Mouse (Mus musculus) kidney, embryonic 16.5 days (tissue): ENCODE measurements at regions not wholly inside any gene's neighbourhood (a gene's known extent, or its start where the extent isn't known, plus 50 kb on each side); places are given as distances from the start of the nearest gene placed in this dataset.

ENCODE experiments used
- ATAC-seq: fragments of 200-750 bp; cut with Nextera tagmentation; 2 replicates; pipeline ENCODE4 v1.8.0; 2017; ENCODE audit warnings: moderate TSS enrichment; ENCODE audit not compliant: low FRiP score, low TSS enrichment
- H3K27ac ChIP-seq: fragments of 300-500 bp; sonication (generic); 2 replicates; pipeline ENCODE4 v1.5.1; 2014; ENCODE audit warnings: low read length
- H3K27me3 ChIP-seq: fragments of 300-500 bp; sonication (generic); 2 replicates; pipeline ENCODE4 v1.6.1; 2014; ENCODE audit warnings: low read length, control low read depth, mixed read lengths; ENCODE audit not compliant: insufficient read depth
- H3K36me3 ChIP-seq: fragments of 300-500 bp; sonication (generic); 2 replicates; pipeline ENCODE4 v1.6.1; 2014; ENCODE audit warnings: low read length, control low read depth, mixed read lengths; ENCODE audit not compliant: insufficient read depth
- H3K4me1 ChIP-seq: fragments of 300-500 bp; sonication (generic); 2 replicates; pipeline ENCODE4 v1.6.1; 2014; ENCODE audit warnings: low read length, control low read depth, mixed read lengths; ENCODE audit not compliant: insufficient read depth
- H3K4me2 ChIP-seq: fragments of 300-500 bp; sonication (generic); replicated peaks from 2 replicates; pipeline ENCODE4 v1.6.1; 2014; ENCODE audit warnings: low read depth, low read length
- H3K4me3 ChIP-seq: fragments of 300-500 bp; sonication (generic); 2 replicates; pipeline ENCODE4 v1.5.1; 2014; ENCODE audit warnings: mild to moderate bottlenecking, low read length
- H3K9ac ChIP-seq: fragments of 300-500 bp; sonication (generic); replicated peaks from 2 replicates; pipeline ENCODE4 v1.6.1; 2014; ENCODE audit warnings: low read length
- H3K9me3 ChIP-seq: fragments of 300-500 bp; sonication (generic); 2 replicates; pipeline ENCODE4 v1.6.1; 2016; ENCODE audit warnings: low read length, control low read depth
- WGBS: fragments of 180-500 bp; shearing (Covaris S2); extraction: QIAGEN DNeasy Blood & Tissue Kit; methylation state at CpG from one replicate; pipeline ENCODE4 v1.1.7; 2014; 5-methylcytosine and 5-hydroxymethylcytosine counted together

DNA sequence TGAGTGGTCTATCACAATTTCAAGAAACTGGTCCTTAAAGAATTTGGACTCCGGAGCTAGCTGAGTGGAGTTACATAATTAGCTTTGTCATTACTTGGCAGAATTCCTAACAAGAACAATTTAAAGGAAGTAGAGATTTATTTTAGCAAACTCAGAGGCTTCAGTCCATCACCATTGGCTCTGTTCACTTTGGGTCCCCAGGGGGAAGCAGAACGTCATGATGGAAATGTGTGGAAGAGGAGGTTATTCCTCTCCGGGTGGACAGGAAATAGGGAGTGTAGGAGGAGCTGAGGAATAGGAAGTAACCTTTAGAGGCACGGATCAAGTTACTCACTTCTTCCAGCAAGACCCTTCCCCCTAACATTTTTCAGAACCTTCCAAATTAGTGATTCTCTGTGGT lies 83.3 kb upstream of the Serpine2 start:
- no peaks in the 10 kb centered on the region for H3K27me3 ChIP-seq
- 58% methylated on average over 4 of the region's 4 CpGs for WGBS
- no peak overlapping the region for H3K27ac ChIP-seq
- no peaks in the 10 kb centered on the region for H3K36me3 ChIP-seq
- H3K4me1 ChIP-seq: no peaks in the 10 kb centered on the region
- peaks cover 6% of the 10 kb centered on the region for H3K9me3 ChIP-seq
- H3K4me3 ChIP-seq: no peak overlapping the region
- no peak for ATAC-seq
- H3K4me2 ChIP-seq: no peak overlapping the region
- H3K9ac ChIP-seq: no peak overlapping the region

DNA sequence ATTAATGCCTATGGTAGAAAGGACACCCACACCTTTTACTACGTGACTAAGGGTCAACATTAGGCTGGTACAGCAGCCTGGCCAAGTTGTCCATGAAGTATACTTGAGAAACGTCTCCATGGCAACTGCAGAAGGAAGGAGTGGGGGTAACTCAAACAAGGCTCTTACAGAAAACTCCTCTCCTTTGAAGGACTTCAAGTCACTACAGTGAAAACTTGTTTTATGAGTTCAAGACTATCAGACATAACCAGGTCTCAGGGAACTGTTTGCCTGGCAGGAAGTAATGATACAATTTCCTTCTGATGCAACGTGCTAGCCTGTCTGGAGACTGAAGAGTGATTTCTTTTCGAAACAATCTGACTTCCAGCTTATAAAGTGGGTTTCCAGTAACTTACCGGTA lies 71.5 kb upstream of the Serpine2 start:
- ATAC-seq: no peak; the same call in 1 of the 2 replicates
- peak overlapping the region; percentile 20; the same call in 1 of the 2 replicates for H3K27ac ChIP-seq
- WGBS: 55% methylated on average over 5 of the region's 5 CpGs

DNA sequence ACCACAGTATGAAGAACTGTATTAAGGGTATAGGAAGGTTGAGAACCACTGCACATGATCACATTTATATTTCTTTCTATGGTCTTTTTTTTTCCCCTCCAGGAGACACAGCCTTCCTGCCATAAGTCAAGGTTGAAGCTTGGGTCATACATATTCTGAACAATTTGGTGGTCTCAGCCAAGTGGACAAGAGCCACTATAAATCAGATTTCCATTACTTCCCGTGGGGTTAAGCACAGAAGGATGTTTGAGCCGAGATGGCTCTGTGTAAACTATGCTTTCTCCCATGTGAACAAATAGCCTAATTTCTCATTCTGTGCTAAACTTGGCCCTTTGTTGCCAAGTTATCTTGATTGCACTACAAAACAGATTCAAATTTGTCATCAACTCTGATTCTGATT lies 66.8 kb upstream of the Serpine2 start:
- 18% methylated on average over 2 of the region's 2 CpGs for WGBS
- peak; percentile 74 for ATAC-seq

More for the DNA sequence above, 71.5 kb upstream of the Serpine2 start:
- Histone ChIP-seq H3K27me3 (no peaks in the 10 kb centered on the region), H3K36me3 (no peaks in the 10 kb centered on the region), H3K9ac (no peak overlapping the region), H3K9me3 (no peaks in the 10 kb centered on the region; the same call in 1 of the 2 replicates), H3K4me2 (no peak overlapping the region), H3K4me3 (no peak overlapping the region), H3K4me1 (peaks cover 18% of the 10 kb centered on the region)

DNA sequence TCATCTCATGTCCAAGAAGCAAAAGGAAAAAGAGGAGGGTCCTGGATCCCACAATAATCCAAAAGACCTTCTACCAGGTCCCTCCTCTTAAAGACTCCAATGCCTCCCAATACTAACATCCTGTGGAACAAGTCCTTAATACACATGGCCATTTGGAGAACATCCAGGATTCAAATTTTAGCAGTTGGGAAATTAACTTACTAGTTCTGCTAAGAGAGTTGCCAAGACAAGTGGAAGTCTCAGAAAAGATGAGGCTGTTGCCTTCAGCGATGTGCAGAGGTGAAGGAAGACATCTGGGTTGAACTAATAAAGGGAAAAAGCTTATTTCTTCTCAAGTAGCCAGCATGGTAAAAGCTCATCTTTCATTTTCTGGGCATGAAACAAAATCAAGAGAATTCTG lies 64.8 kb upstream of the Serpine2 start:
- Histone ChIP-seq H3K4me3 (no peak overlapping the region), H3K9ac (no peak overlapping the region), H3K27ac (peak overlapping the region; percentile 84), H3K9me3 (no peaks in the 10 kb centered on the region), H3K36me3 (no peaks in the 10 kb centered on the region), H3K27me3 (no peaks in the 10 kb centered on the region), H3K4me1 (peaks cover 26% of the 10 kb centered on the region), H3K4me2 (no peak overlapping the region)
- WGBS: 22% methylated on average over 1 of the region's 1 CpGs
- peak; percentile 52 for ATAC-seq

More for the DNA sequence above, 66.8 kb upstream of the Serpine2 start:
- Histone ChIP-seq H3K27ac (peak overlapping the region; percentile 63), H3K4me2 (no peak overlapping the region), H3K36me3 (no peaks in the 10 kb centered on the region), H3K4me1 (peaks cover 32% of the 10 kb centered on the region), H3K9me3 (no peaks in the 10 kb centered on the region), H3K27me3 (no peaks in the 10 kb centered on the region), H3K4me3 (no peak overlapping the region), H3K9ac (no peak overlapping the region)

DNA sequence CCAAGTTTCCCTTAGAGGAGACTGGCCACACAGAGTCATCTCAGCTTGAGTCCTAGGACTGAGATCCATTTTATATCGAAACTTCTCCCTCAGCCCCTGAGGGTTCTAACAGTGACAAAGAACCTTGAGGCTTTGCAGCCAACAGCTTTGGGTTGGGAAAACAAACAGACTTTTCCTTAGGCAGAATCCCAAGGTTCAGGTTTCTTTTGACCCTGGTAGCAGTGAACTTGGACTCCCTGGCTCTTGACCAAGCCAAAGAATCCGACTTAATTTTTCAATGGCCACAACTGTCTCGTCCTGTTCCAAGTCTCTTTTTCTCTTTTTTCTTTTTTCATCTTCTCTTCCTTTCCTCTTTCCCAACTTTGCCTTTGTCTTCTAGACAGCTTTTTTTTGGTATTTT lies 60.9 kb upstream of the Serpine2 start:
- no peak overlapping the region for H3K4me3 ChIP-seq
- H3K4me1 ChIP-seq: peaks cover 13% of the 10 kb centered on the region
- WGBS: 51% methylated on average over 3 of the region's 3 CpGs
- H3K9me3 ChIP-seq: no peaks in the 10 kb centered on the region
- H3K27ac ChIP-seq: no peak overlapping the region
- no peak overlapping the region for H3K9ac ChIP-seq
- no peaks in the 10 kb centered on the region for H3K27me3 ChIP-seq
- no peak for ATAC-seq
- no peak overlapping the region for H3K4me2 ChIP-seq
- H3K36me3 ChIP-seq: no peaks in the 10 kb centered on the region

DNA sequence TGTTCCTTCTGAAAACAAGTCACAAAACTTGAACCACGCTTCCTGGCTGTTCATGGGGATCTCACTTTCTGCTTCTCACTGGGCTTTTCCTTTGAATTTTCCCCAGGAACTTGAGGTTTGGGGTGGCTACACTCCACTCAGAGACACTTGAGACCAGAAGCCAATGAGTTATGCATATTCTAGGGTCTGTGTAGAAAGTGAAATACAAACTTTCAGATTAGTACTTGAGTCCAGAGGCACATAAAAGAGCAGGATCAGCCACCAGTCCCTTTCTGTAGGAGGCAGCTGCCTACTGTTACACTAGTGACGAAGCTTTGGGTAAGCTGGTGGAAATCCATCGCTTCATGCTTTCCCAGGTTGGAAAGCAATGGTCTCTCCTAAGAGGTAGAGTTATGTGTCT lies 60.4 kb upstream of the Serpine2 start:
- no peak overlapping the region for H3K9ac ChIP-seq
- no peak for ATAC-seq
- H3K36me3 ChIP-seq: no peaks in the 10 kb centered on the region
- H3K27me3 ChIP-seq: no peaks in the 10 kb centered on the region
- no peak overlapping the region for H3K27ac ChIP-seq
- WGBS: 84% methylated on average over 3 of the region's 3 CpGs
- no peaks in the 10 kb centered on the region for H3K9me3 ChIP-seq
- no peak overlapping the region for H3K4me2 ChIP-seq
- H3K4me1 ChIP-seq: peaks cover 9% of the 10 kb centered on the region
- no peak overlapping the region for H3K4me3 ChIP-seq

DNA sequence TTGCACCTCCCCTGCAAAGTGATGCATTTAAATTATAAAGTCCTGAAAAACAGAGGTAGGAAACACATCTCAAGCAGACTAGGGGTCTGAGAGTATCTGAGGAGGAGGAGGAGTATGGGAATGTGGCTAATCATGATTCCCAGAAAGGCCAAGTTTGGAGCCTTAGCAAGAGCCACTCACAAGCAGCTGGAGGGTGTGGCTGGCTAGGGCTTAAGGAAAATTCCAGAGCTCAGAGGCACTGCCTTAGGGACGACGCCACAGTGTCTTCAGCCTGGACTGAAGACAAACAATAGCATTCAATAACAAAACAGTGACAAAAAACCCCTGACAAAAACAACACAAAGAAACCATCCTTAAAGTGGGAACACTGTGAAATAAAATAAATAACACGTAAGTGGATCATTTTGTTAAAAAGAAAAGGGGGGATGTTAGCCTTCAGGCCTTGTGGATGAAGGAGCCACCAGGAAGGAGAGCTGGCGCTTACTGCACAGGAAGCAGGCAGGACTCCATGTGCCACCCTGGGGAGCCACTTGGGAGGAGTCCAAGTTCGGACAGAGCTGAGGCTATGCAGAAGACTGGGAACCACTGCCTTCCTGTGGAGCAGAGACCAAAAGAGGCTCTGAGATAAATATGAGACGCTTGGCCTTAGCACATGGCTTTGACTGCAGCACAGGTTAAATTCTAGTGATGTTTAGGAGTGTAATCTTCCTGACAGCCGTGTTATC lies 56.6 kb upstream of the Serpine2 start:
- H3K27me3 ChIP-seq: no peaks in the 10 kb centered on the region
- H3K27ac ChIP-seq: no peak overlapping the region
- no peak overlapping the region for H3K9ac ChIP-seq
- H3K36me3 ChIP-seq: no peaks in the 10 kb centered on the region
- 0 out of 2 replicates have a peak, but pooled peaks cover 4% of the 10 kb centered on the region for H3K4me1 ChIP-seq
- no peaks in the 10 kb centered on the region for H3K9me3 ChIP-seq
- 66% methylated on average over 7 of the region's 7 CpGs for WGBS
- no peak overlapping the region for H3K4me2 ChIP-seq
- ATAC-seq: no peak
- H3K4me3 ChIP-seq: no peak overlapping the region
